In genomic region chr8:123826001-123826400, GRCm38 (mm10) we compare ENCODE assay signal across 9 mouse cellular contexts. TPM values are rescaled to one million over a fixed set of nuclear protein-coding genes. Genes with fewer than 3 reads are reported as not detected.
DNase-seq lines count a peak whose midpoint lies in the region; ATAC-seq lines count a peak whose summit lies in the region.
"Had no signal": no experiment of that assay in that cellular context is flagged by ENCODE, and none has a peak within 500 bp of the region (broad histone marks: within the 10 kb centered on the region; RNA-seq: fewer than 3 reads in every experiment).

No protein-coding gene starts in this region.

- H3K4me2 ChIP-seq in hindbrain, embryonic 11.5 days (replicated peaks; ENCODE audit: low read depth, low read length), result no peak overlapping the region
- no peak overlapping the region for H3K4me2 ChIP-seq in hindbrain, embryonic 12.5 days (replicated peaks)
- H3K4me2 ChIP-seq in heart, embryonic 11.5 days, result no peak overlapping the region
- H3K4me2 ChIP-seq: midbrain, embryonic 12.5 days had no signal

- H3K27me3 ChIP-seq in hindbrain, embryonic 11.5 days (ENCODE audit: control insufficient read depth, insufficient read depth, low read length), result no peaks in the 10 kb centered on the region
- no peaks in the 10 kb centered on the region for H3K27me3 ChIP-seq in hindbrain, embryonic 12.5 days
- H3K27me3 ChIP-seq in heart, embryonic 11.5 days (ENCODE audit: control insufficient read depth, insufficient read depth, low read length), result no peaks in the 10 kb centered on the region
- H3K27me3 ChIP-seq: midbrain, embryonic 12.5 days had no signal

- no peak overlapping the region for H3K9ac ChIP-seq in hindbrain, embryonic 11.5 days (ENCODE audit: low read depth, low read length)
- no peak overlapping the region for H3K9ac ChIP-seq in hindbrain, embryonic 12.5 days
- no peak overlapping the region for H3K9ac ChIP-seq in heart, embryonic 11.5 days (ENCODE audit: low read depth, low read length)
- H3K9ac ChIP-seq: midbrain, embryonic 12.5 days had no signal

- H3K27ac ChIP-seq in hindbrain, embryonic 11.5 days (ENCODE audit: low read depth, low read length), result no peak overlapping the region
- no peak overlapping the region for H3K27ac ChIP-seq in hindbrain, embryonic 12.5 days
- no peak overlapping the region for H3K27ac ChIP-seq in heart, embryonic 11.5 days (ENCODE audit: low read depth, low read length)
- H3K27ac ChIP-seq: midbrain, embryonic 12.5 days had no signal

- 61% methylated on average over 9 of the region's 9 CpGs for WGBS in hindbrain, embryonic 11.5 days
- 65% methylated on average over 9 of the region's 9 CpGs for WGBS in hindbrain, embryonic 12.5 days
- WGBS in heart, embryonic 11.5 days (ENCODE audit: insufficient replicate concordance), result 59% methylated on average over 9 of the region's 9 CpGs

- H3K36me3 ChIP-seq in hindbrain, embryonic 11.5 days (ENCODE audit: control insufficient read depth, insufficient read depth, low read length), result no peaks in the 10 kb centered on the region
- peaks cover 66% of the 10 kb centered on the region for H3K36me3 ChIP-seq in hindbrain, embryonic 12.5 days
- H3K36me3 ChIP-seq in heart, embryonic 11.5 days (ENCODE audit: control insufficient read depth, insufficient read depth, low read length), result peaks cover 8% of the 10 kb centered on the region; the same call in 1 of the 2 replicates

- no peaks in the 10 kb centered on the region; the same call in 1 of the 2 replicates for H3K4me1 ChIP-seq in hindbrain, embryonic 11.5 days (replicated peaks; ENCODE audit: control insufficient read depth, insufficient read depth, low read length)
- no peaks in the 10 kb centered on the region for H3K4me1 ChIP-seq in hindbrain, embryonic 12.5 days
- H3K4me1 ChIP-seq in heart, embryonic 11.5 days (ENCODE audit: control insufficient read depth, insufficient read depth, low read length), result no peaks in the 10 kb centered on the region
- H3K4me1 ChIP-seq: midbrain, embryonic 12.5 days had no signal

- no peak overlapping the region for H3K4me3 ChIP-seq in hindbrain, embryonic 11.5 days (ENCODE audit: low read depth, low read length)
- H3K4me3 ChIP-seq in hindbrain, embryonic 12.5 days, result no peak overlapping the region
- no peak overlapping the region for H3K4me3 ChIP-seq in heart, embryonic 11.5 days (ENCODE audit: low read depth, low read length)
- H3K4me3 ChIP-seq: midbrain, embryonic 12.5 days had no signal

- H3K9me3 ChIP-seq in hindbrain, embryonic 11.5 days (ENCODE audit: control insufficient read depth, low read length), result no peaks in the 10 kb centered on the region
- H3K9me3 ChIP-seq in hindbrain, embryonic 12.5 days (replicated peaks), result no peaks in the 10 kb centered on the region; the same call in 1 of the 2 replicates
- no peaks in the 10 kb centered on the region for H3K9me3 ChIP-seq in heart, embryonic 11.5 days (replicated peaks; ENCODE audit: control insufficient read depth, low read length)

- ATAC-seq in hindbrain, embryonic 11.5 days (ENCODE audit: low FRiP score), result no peak
- ATAC-seq in hindbrain, embryonic 12.5 days (ENCODE audit: low FRiP score), result no peak
- ATAC-seq in granulocyte monocyte progenitor cell, adult 5-6 weeks (replicated peaks; ENCODE audit: poor library complexity, severe bottlenecking), result 0 out of 2 replicates have a peak, but pooled peaks have one; percentile 30
- ATAC-seq in heart, embryonic 11.5 days (replicated peaks; ENCODE audit: insufficient number of reproducible peaks, low FRiP score, low TSS enrichment), result no peak

- peak; percentile 51 for DNase-seq in hindbrain, embryonic 11.5 days (ENCODE audit: low spot score)
- DNase-seq in A20 (ENCODE audit: low read depth, low spot score), result peak; percentile 44
- DNase-seq in NIH3T3 (ENCODE audit: low read depth), result peak; percentile 74
- DNase-seq in gastrocnemius, postnatal 4 days (ENCODE audit: low spot score in 2 of 2), result no peak
- no peak for DNase-seq in B cell, adult 2 months

RNA-seq across cellular contexts. Expression of gene Rab4a, which starts 20.2 kb away (rescaled TPM):
- 64.3 and 68.7 TPM in 2 replicates for polyA plus RNA-seq in hindbrain, embryonic 11.5 days (2014; fragmentation: Nextera tagmentation; extraction: Ambion mirVana)
- 61.0 and 61.2 TPM in 2 replicates for polyA plus RNA-seq in hindbrain, embryonic 12.5 days (2016; fragmentation: Nextera tagmentation; extraction: Ambion mirVana)
- 6.2 TPM in 1 of 2 replicates, not detected in the other for total RNA-seq in granulocyte monocyte progenitor cell, adult 5-6 weeks (2014; fragmentation: Nextera tagmentation)
- 0.21 and 0.43 TPM in 2 replicates for total RNA-seq in granulocyte monocyte progenitor cell, adult 5-6 weeks (2017)
- 10 to 100 TPM; 14.2 to 14.3 TPM for total RNA-seq in gastrocnemius, postnatal 4 days (2021)
- 55.0 and 58.7 TPM in 2 replicates for polyA plus RNA-seq in heart, embryonic 11.5 days (2014; fragmentation: Nextera tagmentation; extraction: Ambion mirVana)

RNA-seq across cellular contexts. Expression of gene Ccsap, which starts 34.0 kb away (rescaled TPM):
- polyA plus RNA-seq in hindbrain, embryonic 11.5 days (2014; fragmentation: Nextera tagmentation; extraction: Ambion mirVana), result 6.8 and 7.1 TPM in 2 replicates
- 6.8 and 8.0 TPM in 2 replicates for polyA plus RNA-seq in hindbrain, embryonic 12.5 days (2016; fragmentation: Nextera tagmentation; extraction: Ambion mirVana)
- total RNA-seq in granulocyte monocyte progenitor cell, adult 5-6 weeks (2014; fragmentation: Nextera tagmentation), result 4.4 and 4.8 TPM in 2 replicates
- 5.1 and 5.3 TPM in 2 replicates for total RNA-seq in granulocyte monocyte progenitor cell, adult 5-6 weeks (2017)
- total RNA-seq in gastrocnemius, postnatal 4 days (2021), result 1 to 10 TPM; 3.5 to 4.9 TPM
- 2.5 and 4.0 TPM in 2 replicates for polyA plus RNA-seq in heart, embryonic 11.5 days (2014; fragmentation: Nextera tagmentation; extraction: Ambion mirVana)

Comparison
In these comparisons a context has a peak if more than half of its experiments do, and no peak if none do; other contexts are left out.
1. DNase-seq: peak in hindbrain, embryonic 11.5 days (single experiment), A20 (single experiment) and NIH3T3 (single experiment); none in gastrocnemius, postnatal 4 days (0 of 2) and B cell, adult 2 months (0 of 2).